Mouse (Mus musculus): Measurements from ENCODE around the gene Arnt2. TPM values are rescaled to one million over a fixed set of nuclear protein-coding genes. Genes with fewer than 3 reads are reported as not detected.

Gene Arnt2
- polyA plus RNA-seq, 1 experiment from 2014 or later = 0.15 TPM

DNA sequence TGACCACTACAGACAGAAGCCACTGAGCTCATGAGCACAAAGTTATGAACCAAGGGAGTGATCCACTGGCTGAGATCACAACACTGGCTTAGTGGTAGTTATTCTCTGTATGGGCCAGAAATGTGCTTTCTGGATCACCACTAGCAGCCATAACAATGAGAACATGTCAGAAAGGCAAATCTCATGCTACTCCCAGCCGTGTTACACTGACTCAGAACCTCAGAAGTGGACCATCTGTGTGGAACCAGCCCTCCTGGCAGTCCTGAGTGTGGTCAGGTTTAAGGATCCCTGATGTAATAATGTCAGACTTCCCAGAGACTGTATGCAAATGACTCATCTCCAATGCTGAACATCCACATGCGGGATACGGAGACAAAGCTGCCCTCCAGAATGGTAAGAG, 13.4 kb downstream of the Arnt2 start:
- no peaks in the 10 kb centered on the region for H3K9me3 ChIP-seq (replicated peaks)
- H3K36me3 ChIP-seq (replicated peaks) = no peaks in the 10 kb centered on the region
- H3K27ac ChIP-seq (replicated peaks) = no peak overlapping the region
- no peak overlapping the region for H3K4me3 ChIP-seq (replicated peaks)
- H3K27me3 ChIP-seq = no peaks in the 10 kb centered on the region
- WGBS (ENCODE audit: insufficient replicate concordance) = 72% methylated on average over 3 of the region's 3 CpGs
- no peaks in the 10 kb centered on the region for H3K4me1 ChIP-seq (replicated peaks)
- H3K9ac ChIP-seq = no peak overlapping the region
- no peak overlapping the region for H3K4me2 ChIP-seq
- ATAC-seq (ENCODE audit: insufficient read depth) = no peak

DNA sequence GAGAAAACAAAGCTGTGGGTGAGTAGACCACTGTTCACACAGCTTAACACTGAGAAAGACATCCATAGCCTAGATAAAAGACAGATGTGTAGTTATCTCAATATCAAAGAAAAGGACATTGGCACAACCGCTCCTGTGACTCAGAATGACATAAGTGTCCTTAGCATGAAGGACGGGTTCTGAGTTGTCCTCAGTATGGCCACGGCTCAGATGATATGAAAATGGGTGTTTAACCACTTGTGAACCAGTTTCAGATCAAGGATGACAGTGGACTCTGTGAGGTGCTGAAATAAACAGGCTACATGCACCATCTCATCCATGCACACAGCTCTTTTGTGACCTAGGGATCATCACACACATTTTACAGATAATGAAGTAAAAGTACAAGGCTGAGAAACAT, 22.1 kb downstream of the Arnt2 start:
- ATAC-seq (ENCODE audit: insufficient read depth) = no peak
- WGBS (ENCODE audit: insufficient replicate concordance) = 52% methylated on average over 3 of the region's 3 CpGs
- no peak overlapping the region for H3K9ac ChIP-seq

DNA sequence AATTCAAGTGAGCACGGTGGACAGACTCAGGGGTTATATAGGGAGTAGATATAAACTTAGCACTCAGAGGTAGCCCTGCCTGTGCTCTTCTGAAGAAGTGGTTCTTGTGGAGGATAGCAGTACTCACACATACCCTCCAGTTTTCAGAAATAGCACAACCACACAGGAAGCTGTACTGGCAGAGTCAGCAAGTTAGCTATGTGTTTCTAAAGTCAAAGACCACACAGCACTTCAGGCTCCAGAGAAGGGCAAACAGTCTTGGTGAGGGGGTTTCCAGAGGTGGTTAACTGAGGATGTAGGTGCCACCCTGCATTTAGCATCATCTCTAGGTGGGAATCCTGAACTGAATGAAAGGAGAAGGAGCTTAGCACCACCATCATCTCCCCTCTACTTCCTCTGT, 23.5 kb downstream of the Arnt2 start:
- Histone ChIP-seq H3K4me2 (no peak overlapping the region), H3K4me1 (replicated peaks) (no peaks in the 10 kb centered on the region), H3K9me3 (replicated peaks) (no peaks in the 10 kb centered on the region), H3K4me3 (replicated peaks) (no peak overlapping the region), H3K36me3 (replicated peaks) (no peaks in the 10 kb centered on the region), H3K9ac (no peak overlapping the region), H3K27ac (replicated peaks) (no peak overlapping the region), H3K27me3 (no peaks in the 10 kb centered on the region)
- no peak for ATAC-seq (ENCODE audit: insufficient read depth)
- 25% methylated on average over 1 of the region's 1 CpGs for WGBS (ENCODE audit: insufficient replicate concordance)

More for the DNA sequence above, 22.1 kb downstream of the Arnt2 start:
- Histone ChIP-seq H3K27ac (replicated peaks) (no peak overlapping the region), H3K27me3 (no peaks in the 10 kb centered on the region), H3K36me3 (replicated peaks) (no peaks in the 10 kb centered on the region), H3K4me3 (replicated peaks) (no peak overlapping the region), H3K9me3 (replicated peaks) (no peaks in the 10 kb centered on the region), H3K4me1 (replicated peaks) (no peaks in the 10 kb centered on the region), H3K4me2 (no peak overlapping the region)

DNA sequence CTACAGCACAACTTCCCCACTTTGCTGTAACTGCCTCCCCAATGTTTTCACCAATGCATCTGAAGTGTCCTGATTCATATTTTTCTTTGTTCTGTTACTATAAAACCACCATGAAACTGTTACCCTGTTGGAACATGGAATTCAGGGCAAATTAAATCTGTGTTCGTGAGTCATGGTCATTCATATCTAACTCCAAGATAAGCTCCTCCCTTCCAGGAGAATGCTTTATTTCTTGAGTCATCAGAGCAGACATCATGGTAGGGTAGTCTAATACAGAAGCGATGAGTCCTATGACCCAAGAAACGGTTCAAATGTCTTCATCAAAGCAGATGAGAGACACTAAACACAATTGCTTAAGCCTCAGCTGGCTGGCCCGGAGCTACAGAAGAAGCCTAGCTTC, 25.2 kb downstream of the Arnt2 start:
- no peak overlapping the region for H3K4me2 ChIP-seq
- H3K27ac ChIP-seq (replicated peaks) = no peak overlapping the region
- H3K4me3 ChIP-seq (replicated peaks) = no peak overlapping the region
- H3K9me3 ChIP-seq (replicated peaks) = no peaks in the 10 kb centered on the region
- WGBS (ENCODE audit: insufficient replicate concordance) = 71% methylated on average over 4 of the region's 4 CpGs
- H3K4me1 ChIP-seq (replicated peaks) = no peaks in the 10 kb centered on the region
- H3K9ac ChIP-seq = no peak overlapping the region
- no peak for ATAC-seq (ENCODE audit: insufficient read depth)
- H3K27me3 ChIP-seq = no peaks in the 10 kb centered on the region
- no peaks in the 10 kb centered on the region for H3K36me3 ChIP-seq (replicated peaks)

DNA sequence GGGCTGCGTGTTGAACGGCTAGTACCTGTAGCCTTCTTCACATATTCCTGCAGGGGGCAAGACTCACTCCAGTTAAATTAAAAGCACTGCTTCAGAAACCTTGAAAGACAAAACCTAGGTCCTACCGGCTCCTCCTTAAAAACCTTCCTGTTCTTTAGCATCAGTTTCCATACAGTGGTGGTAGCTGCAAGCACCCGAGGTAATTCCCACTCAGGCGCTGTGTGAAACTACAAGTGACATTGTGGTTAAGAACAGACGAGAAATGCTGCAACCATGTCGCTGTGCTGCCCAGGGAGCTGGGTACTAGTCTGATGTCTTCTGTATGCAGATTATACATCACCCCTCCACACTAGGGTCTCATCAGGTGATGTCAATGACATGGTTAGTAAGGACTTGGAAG, 25.9 kb downstream of the Arnt2 start:
- H3K9ac ChIP-seq = no peak overlapping the region
- ATAC-seq (ENCODE audit: insufficient read depth) = no peak
- no peak overlapping the region for H3K4me2 ChIP-seq
- 60% methylated on average over 7 of the region's 7 CpGs for WGBS (ENCODE audit: insufficient replicate concordance)
- H3K27ac ChIP-seq (replicated peaks) = no peak overlapping the region
- H3K9me3 ChIP-seq (replicated peaks) = no peaks in the 10 kb centered on the region
- no peaks in the 10 kb centered on the region for H3K36me3 ChIP-seq (replicated peaks)
- H3K4me3 ChIP-seq (replicated peaks) = no peak overlapping the region
- no peaks in the 10 kb centered on the region for H3K27me3 ChIP-seq
- H3K4me1 ChIP-seq (replicated peaks) = no peaks in the 10 kb centered on the region

DNA sequence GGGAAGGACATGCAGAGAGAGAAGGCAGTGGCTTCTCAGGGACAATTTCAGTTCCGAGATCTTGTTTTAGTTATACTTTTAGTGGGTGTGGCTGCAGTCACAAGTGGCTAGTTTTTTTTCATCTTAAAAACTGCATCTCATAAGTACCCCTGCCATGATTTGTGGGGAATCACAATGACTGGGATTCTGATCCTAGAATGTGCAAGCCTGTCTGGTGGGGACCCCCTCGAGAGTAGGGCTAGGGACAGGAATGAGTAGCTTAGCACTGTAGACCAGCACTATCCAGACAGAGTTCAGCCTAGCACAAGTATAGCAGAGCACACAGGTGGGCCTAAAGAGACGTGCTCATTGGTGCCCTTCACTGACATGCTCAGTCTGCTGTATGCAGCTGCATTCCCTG, 27.6 kb downstream of the Arnt2 start:
- Histone ChIP-seq H3K4me3 (replicated peaks) (no peak overlapping the region), H3K27me3 (no peaks in the 10 kb centered on the region), H3K36me3 (replicated peaks) (no peaks in the 10 kb centered on the region), H3K27ac (replicated peaks) (no peak overlapping the region), H3K9ac (no peak overlapping the region), H3K9me3 (replicated peaks) (no peaks in the 10 kb centered on the region), H3K4me1 (replicated peaks) (no peaks in the 10 kb centered on the region), H3K4me2 (no peak overlapping the region)
- ATAC-seq (ENCODE audit: insufficient read depth) = no peak
- 39% methylated on average over 3 of the region's 3 CpGs for WGBS (ENCODE audit: insufficient replicate concordance)

DNA sequence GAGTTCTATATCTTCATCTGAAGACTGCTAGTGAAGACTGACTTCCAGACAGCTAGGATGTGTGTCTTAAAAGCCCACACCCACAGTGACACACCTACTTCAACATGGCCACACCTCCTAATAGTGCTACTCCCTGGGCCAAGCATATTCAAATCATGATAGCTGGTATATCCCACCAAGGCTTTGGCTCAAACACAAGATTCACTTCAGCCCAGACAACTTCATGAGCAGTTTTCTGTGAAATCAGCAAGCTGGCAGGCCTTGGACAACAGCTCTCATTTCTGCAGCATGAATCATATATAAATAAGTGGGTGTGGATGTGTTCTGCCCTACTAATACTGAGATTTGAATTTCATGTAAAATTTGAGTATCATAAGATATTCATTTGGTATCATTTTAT, 29.2 kb downstream of the Arnt2 start:
- no peak overlapping the region for H3K4me2 ChIP-seq

DNA sequence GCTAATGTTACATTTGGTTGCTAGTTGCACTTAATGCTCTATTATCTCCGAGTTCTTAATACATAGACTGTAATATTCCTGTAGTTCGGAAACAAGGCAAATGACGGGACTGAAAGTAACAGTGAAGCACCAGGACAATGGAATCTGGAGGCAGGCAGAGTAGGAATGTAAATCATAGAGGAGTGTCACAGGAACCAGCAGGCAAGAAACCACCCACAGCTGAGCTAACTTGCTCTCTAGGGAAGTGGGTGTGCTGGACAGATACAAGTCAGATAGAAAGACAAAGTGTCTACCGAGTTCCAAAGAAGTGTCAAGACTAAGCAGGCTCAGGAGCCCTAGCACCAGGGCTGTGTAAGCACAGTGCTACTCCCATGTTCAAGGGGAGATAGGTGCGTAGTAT, 32.6 kb downstream of the Arnt2 start:
- Histone ChIP-seq H3K27ac (replicated peaks) (no peak overlapping the region), H3K4me1 (replicated peaks) (no peaks in the 10 kb centered on the region), H3K36me3 (replicated peaks) (no peaks in the 10 kb centered on the region), H3K9me3 (replicated peaks) (no peaks in the 10 kb centered on the region), H3K4me3 (replicated peaks) (no peak overlapping the region), H3K4me2 (no peak overlapping the region), H3K9ac (no peak overlapping the region), H3K27me3 (no peaks in the 10 kb centered on the region)
- WGBS (ENCODE audit: insufficient replicate concordance) = 32% methylated on average over 5 of the region's 5 CpGs
- no peak for ATAC-seq (ENCODE audit: insufficient read depth)

More for the DNA sequence above, 29.2 kb downstream of the Arnt2 start:
- H3K4me1 ChIP-seq (replicated peaks) = no peaks in the 10 kb centered on the region
- no peak for ATAC-seq (ENCODE audit: insufficient read depth)
- H3K27ac ChIP-seq (replicated peaks) = no peak overlapping the region
- no peaks in the 10 kb centered on the region for H3K9me3 ChIP-seq (replicated peaks)
- no peaks in the 10 kb centered on the region for H3K36me3 ChIP-seq (replicated peaks)
- H3K9ac ChIP-seq = no peak overlapping the region
- no peaks in the 10 kb centered on the region for H3K27me3 ChIP-seq
- no peak overlapping the region for H3K4me3 ChIP-seq (replicated peaks)

DNA sequence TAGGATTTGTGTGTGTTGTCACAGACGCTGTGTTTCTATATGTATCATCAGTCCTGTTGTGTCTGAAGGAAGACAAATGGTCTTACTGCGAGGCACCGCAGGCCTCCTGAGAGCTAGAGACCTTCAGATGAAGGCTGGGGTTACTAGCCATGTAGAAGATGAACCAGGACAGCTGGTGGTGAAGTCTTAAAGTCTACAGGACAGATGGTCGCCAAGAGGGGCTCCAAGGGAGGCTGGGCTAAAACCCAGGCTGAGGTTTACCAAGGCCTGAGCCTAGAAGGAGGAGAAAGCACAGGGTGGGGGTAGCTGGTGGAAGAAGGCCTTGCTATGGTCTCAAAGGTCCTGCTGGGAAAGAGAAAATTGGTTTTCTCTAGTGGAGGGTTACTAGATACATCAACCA, 36.3 kb downstream of the Arnt2 start:
- Histone ChIP-seq H3K27me3 (no peaks in the 10 kb centered on the region), H3K36me3 (replicated peaks) (no peaks in the 10 kb centered on the region), H3K9me3 (replicated peaks) (no peaks in the 10 kb centered on the region), H3K9ac (no peak overlapping the region), H3K27ac (replicated peaks) (no peak overlapping the region), H3K4me3 (replicated peaks) (no peak overlapping the region), H3K4me1 (replicated peaks) (no peaks in the 10 kb centered on the region), H3K4me2 (no peak overlapping the region)
- ATAC-seq (ENCODE audit: insufficient read depth) = no peak
- 54% methylated on average over 4 of the region's 4 CpGs for WGBS (ENCODE audit: insufficient replicate concordance)

DNA sequence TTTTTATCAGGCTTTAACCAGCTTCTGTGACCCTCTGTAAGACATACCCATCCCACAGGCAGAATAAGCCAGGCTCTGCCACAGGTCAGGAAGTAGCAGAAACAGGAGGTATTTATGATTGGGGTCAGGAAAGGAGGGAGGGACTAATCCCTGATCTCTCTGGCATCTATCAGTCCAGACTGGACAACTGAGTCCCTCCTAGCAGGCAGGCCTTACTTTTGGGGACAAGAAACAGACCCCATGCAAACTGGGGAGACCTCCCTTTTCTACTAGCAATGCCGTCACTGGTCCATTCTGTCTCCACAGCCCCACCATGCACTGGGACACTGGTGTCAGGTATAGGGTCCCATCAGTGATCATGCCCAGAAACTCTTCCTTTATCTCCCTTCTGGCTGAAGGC, 37.1 kb downstream of the Arnt2 start:
- ATAC-seq (ENCODE audit: insufficient read depth) = no peak
- no peak overlapping the region for H3K4me2 ChIP-seq
- no peaks in the 10 kb centered on the region for H3K27me3 ChIP-seq
- no peak overlapping the region for H3K27ac ChIP-seq (replicated peaks)
- H3K4me3 ChIP-seq (replicated peaks) = no peak overlapping the region
- no peaks in the 10 kb centered on the region for H3K4me1 ChIP-seq (replicated peaks)
- WGBS (ENCODE audit: insufficient replicate concordance) = 72% methylated on average over 1 of the region's 1 CpGs
- no peak overlapping the region for H3K9ac ChIP-seq
- no peaks in the 10 kb centered on the region for H3K36me3 ChIP-seq (replicated peaks)
- H3K9me3 ChIP-seq (replicated peaks) = no peaks in the 10 kb centered on the region

DNA sequence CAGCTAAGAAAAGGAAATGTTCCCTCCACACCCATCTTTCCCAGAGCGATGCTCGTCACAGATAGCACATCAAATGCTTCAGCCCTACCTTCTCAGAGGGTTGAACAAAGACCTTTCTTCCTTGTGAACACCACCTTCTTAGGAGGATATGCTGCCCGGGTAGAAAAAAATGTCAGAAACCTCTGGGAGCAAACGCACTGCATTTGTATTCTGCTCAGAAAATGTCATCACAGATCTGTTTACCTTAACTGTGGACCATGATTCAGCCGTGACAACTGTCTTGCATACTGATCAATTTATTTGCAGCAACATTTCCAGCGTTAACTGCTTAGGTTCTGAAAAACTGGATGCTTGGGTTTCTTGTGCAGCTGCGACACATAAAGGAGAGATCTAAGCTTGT, 37.7 kb downstream of the Arnt2 start:
- WGBS (ENCODE audit: insufficient replicate concordance) = 56% methylated on average over 7 of the region's 7 CpGs
- Histone ChIP-seq H3K36me3 (replicated peaks) (no peaks in the 10 kb centered on the region), H3K4me1 (replicated peaks) (no peaks in the 10 kb centered on the region), H3K27ac (replicated peaks) (no peak overlapping the region), H3K4me3 (replicated peaks) (no peak overlapping the region), H3K9me3 (replicated peaks) (no peaks in the 10 kb centered on the region), H3K27me3 (no peaks in the 10 kb centered on the region), H3K9ac (no peak overlapping the region), H3K4me2 (no peak overlapping the region)
- ATAC-seq (ENCODE audit: insufficient read depth) = no peak

DNA sequence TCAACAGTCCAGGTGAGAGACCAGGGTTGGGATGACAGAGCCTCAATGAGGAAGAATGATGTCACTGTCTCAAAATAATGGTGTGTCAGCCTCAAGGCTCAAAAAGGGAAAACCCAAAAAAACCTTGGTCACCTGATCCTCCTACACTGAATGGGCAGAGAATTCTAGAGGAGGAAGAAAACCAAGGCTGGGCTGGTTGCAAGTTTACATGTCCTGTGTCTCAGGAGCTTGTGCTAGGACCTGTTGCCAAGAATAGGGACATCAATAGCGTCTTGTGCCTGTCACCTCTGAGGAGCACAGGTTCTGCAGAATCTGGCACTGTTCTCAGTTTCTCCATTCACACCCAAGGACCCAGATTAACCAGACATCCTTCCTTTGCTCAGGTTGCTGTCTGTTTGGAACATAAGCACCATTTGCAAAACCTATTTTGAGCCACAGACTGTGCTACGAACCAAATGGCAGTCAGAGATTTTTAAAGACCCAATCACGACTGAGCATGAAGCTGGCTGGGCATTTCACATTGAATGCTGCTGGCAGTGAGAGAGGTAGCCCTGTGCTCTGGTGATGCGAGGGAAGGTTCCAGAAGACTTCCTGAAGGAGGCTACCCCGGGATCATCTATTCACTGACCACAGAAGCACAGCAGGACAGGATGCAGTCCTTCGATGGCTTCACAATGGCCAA, 38.9 kb downstream of the Arnt2 start:
- no peaks in the 10 kb centered on the region for H3K36me3 ChIP-seq (replicated peaks)
- WGBS (ENCODE audit: insufficient replicate concordance) = 50% methylated on average over 6 of the region's 6 CpGs

More for the DNA sequence above, 38.9 kb downstream of the Arnt2 start:
- H3K27me3 ChIP-seq = no peaks in the 10 kb centered on the region
- ATAC-seq (ENCODE audit: insufficient read depth) = no peak
- H3K9me3 ChIP-seq (replicated peaks) = no peaks in the 10 kb centered on the region
- no peaks in the 10 kb centered on the region for H3K4me1 ChIP-seq (replicated peaks)
- H3K4me3 ChIP-seq (replicated peaks) = no peak overlapping the region
- H3K27ac ChIP-seq (replicated peaks) = no peak overlapping the region
- no peak overlapping the region for H3K9ac ChIP-seq
- H3K4me2 ChIP-seq = no peak overlapping the region
